Mouse (Mus musculus) CH12.LX (cell line): ENCODE results near the gene Grtp1. TPM values are rescaled to one million over a fixed set of nuclear protein-coding genes. Genes with fewer than 3 reads are reported as not detected.

Source experiments
- DNase-seq: peaks from one replicate; pipeline ENCODE4 v3.0.0-alpha.2; 2013; ENCODE audit errors: extremely low read depth
- H3K27ac ChIP-seq: 2 replicates; pipeline ENCODE4 v1.5.1; 2012; ENCODE audit warnings: low read depth, mild to moderate bottlenecking, control low read depth, moderate library complexity; ENCODE audit not compliant: insufficient read depth
- H3K27me3 ChIP-seq: replicated peaks from 2 replicates; pipeline ENCODE3; 2012; ENCODE audit warnings: inconsistent platforms
- H3K36me3 ChIP-seq, 2 experiments: replicated peaks in 1 of 2; 2 replicates each; pipeline versions ENCODE3 to v1.6.1; 2012; ENCODE audit warnings: inconsistent platforms in 1 of 2, low read length in 1 of 2, mild to moderate bottlenecking in 1 of 2, mixed read lengths in 1 of 2, moderate library complexity in 1 of 2; ENCODE audit not compliant: control insufficient read depth in 1 of 2, insufficient read depth in 1 of 2
- H3K4me1 ChIP-seq, 2 experiments: 2 replicates each; pipeline ENCODE4 v1.6.1; 2012; ENCODE audit warnings: inconsistent platforms in 1 of 2, moderate library complexity in 1 of 2; ENCODE audit not compliant: insufficient read depth in 2 of 2, control insufficient read depth in 1 of 2
- H3K4me2 ChIP-seq: 2 replicates; pipeline ENCODE4 v1.6.1; 2012; ENCODE audit warnings: low read depth, mild to moderate bottlenecking, control low read depth; ENCODE audit not compliant: poor library complexity, insufficient read depth, severe bottlenecking
- H3K4me3 ChIP-seq, 3 experiments: fragments of 150-350 bp in 1 of 3; sonication (generic) in 1 of 3; replicated peaks in 1 of 3; 2 replicates each; pipeline versions ENCODE3 to v1.5.1; 2011 to 2012; ENCODE audit warnings: low read depth in 2 of 3, low read length in 2 of 3, mild to moderate bottlenecking in 2 of 3, moderate library complexity in 2 of 3, control low read depth in 1 of 3, improper control_type of control experiment in 1 of 3, inconsistent platforms in 1 of 3, mixed read lengths in 1 of 3; ENCODE audit not compliant: poor library complexity in 1 of 3
- H3K79me2 ChIP-seq: replicated peaks from 2 replicates; pipeline ENCODE4 v1.6.1; 2012; ENCODE audit warnings: mild to moderate bottlenecking, moderate library complexity; ENCODE audit not compliant: control insufficient read depth, poor library complexity, insufficient read depth, severe bottlenecking; ENCODE audit errors: extremely low read depth
- H3K9ac ChIP-seq: 2 replicates; pipeline ENCODE4 v1.6.1; 2012; ENCODE audit warnings: low read depth, mild to moderate bottlenecking, control low read depth, moderate library complexity; ENCODE audit not compliant: insufficient read depth
- H3K9me3 ChIP-seq: replicated peaks from 2 replicates; pipeline ENCODE3; 2012; ENCODE audit warnings: low read length, inconsistent platforms, mixed read lengths
- BHLHE40 ChIP-seq: IDR thresholded peaks from 2 replicates; pipeline ENCODE4 v1.6.1; 2011; ENCODE audit warnings: mild to moderate bottlenecking, low read depth, low read length, improper control_type of control experiment
- CHD1 ChIP-seq: IDR thresholded peaks from 2 replicates; pipeline ENCODE4 v1.6.1; 2012; ENCODE audit warnings: low read depth, low read length, improper control_type of control experiment, inconsistent platforms
- CHD2 ChIP-seq: IDR thresholded peaks from 2 replicates; pipeline ENCODE4 v1.6.1; 2011; ENCODE audit warnings: low read length, improper control_type of control experiment
- CTCF ChIP-seq, 2 experiments: IDR thresholded peaks in 1 of 2; conservative IDR thresholded peaks in 1 of 2; 2 replicates each; pipeline ENCODE4 v1.5.1; 2011 to 2012; ENCODE audit warnings: low read depth in 2 of 2, low read length in 2 of 2, improper control_type of control experiment in 1 of 2, inconsistent platforms in 1 of 2, mild to moderate bottlenecking in 1 of 2, moderate library complexity in 1 of 2
- E2F4 ChIP-seq: IDR thresholded peaks from 2 replicates; pipeline ENCODE4 v1.6.1; 2011; ENCODE audit warnings: low read depth, low read length, improper control_type of control experiment; ENCODE audit not compliant: insufficient replicate concordance
- EP300 ChIP-seq: IDR thresholded peaks from 2 replicates; pipeline ENCODE4 v1.6.1; 2011; ENCODE audit warnings: low read length, improper control_type of control experiment
- ETS1 ChIP-seq: conservative IDR thresholded peaks from 2 replicates; pipeline ENCODE4 v1.6.1; 2012; ENCODE audit warnings: low read depth, mild to moderate bottlenecking, inconsistent platforms, low read length, improper control_type of control experiment, moderate library complexity
- GABPA ChIP-seq: IDR thresholded peaks from 2 replicates; pipeline ENCODE4 v1.6.1; 2012; ENCODE audit warnings: low read depth, low read length, improper control_type of control experiment, inconsistent platforms; ENCODE audit not compliant: insufficient replicate concordance
- IRF4 ChIP-seq: IDR thresholded peaks from 2 replicates; pipeline ENCODE4 v1.6.1; 2014; ENCODE audit warnings: low read depth, mild to moderate bottlenecking, inconsistent platforms, low read length, improper control_type of control experiment
- KAT2A ChIP-seq: IDR thresholded peaks from 2 replicates; pipeline ENCODE4 v1.6.1; 2012; ENCODE audit warnings: low read length, improper control_type of control experiment, inconsistent platforms; ENCODE audit not compliant: insufficient replicate concordance
- MAFK ChIP-seq: IDR thresholded peaks from 2 replicates; pipeline ENCODE4 v1.6.1; 2011; ENCODE audit warnings: low read length, improper control_type of control experiment; ENCODE audit not compliant: insufficient replicate concordance
- MAZ ChIP-seq: IDR thresholded peaks from 2 replicates; pipeline ENCODE4 v1.6.1; 2012; ENCODE audit warnings: low read depth, mild to moderate bottlenecking, inconsistent platforms, low read length, improper control_type of control experiment, moderate library complexity
- MEF2A ChIP-seq: IDR thresholded peaks from 2 replicates; pipeline ENCODE4 v1.6.1; 2014; ENCODE audit warnings: low read depth, mild to moderate bottlenecking, inconsistent platforms, low read length, improper control_type of control experiment, borderline replicate concordance
- MXI1 ChIP-seq: IDR thresholded peaks from 2 replicates; pipeline ENCODE4 v1.6.1; 2011; ENCODE audit warnings: mild to moderate bottlenecking, low read depth, low read length, improper control_type of control experiment
- MYC ChIP-seq: IDR thresholded peaks from 2 replicates; pipeline ENCODE4 v1.6.1; 2011; ENCODE audit warnings: low read depth, mild to moderate bottlenecking, improper control_type of control experiment, low read length
- NELFE ChIP-seq: IDR thresholded peaks from 2 replicates; pipeline ENCODE4 v1.6.1; 2011; ENCODE audit warnings: low read depth, low read length, improper control_type of control experiment
- PAX5 ChIP-seq: IDR thresholded peaks from 2 replicates; pipeline ENCODE4 v1.6.1; 2012; ENCODE audit warnings: low read length, inconsistent platforms, mixed read lengths
- RCOR1 ChIP-seq: conservative IDR thresholded peaks from 2 replicates; pipeline ENCODE4 v1.6.1; 2012; ENCODE audit warnings: low read depth, mild to moderate bottlenecking, inconsistent platforms, low read length, improper control_type of control experiment
- SMC3 ChIP-seq: IDR thresholded peaks from 2 replicates; pipeline ENCODE4 v1.6.1; 2011; ENCODE audit warnings: low read depth, low read length, improper control_type of control experiment
- TCF12 ChIP-seq: IDR thresholded peaks from 2 replicates; pipeline ENCODE4 v1.6.1; 2014; ENCODE audit warnings: low read depth, mild to moderate bottlenecking, inconsistent platforms, low read length, improper control_type of control experiment
- USF2 ChIP-seq: conservative IDR thresholded peaks from 2 replicates; pipeline ENCODE4 v1.6.1; 2011; ENCODE audit warnings: low read depth, low read length, improper control_type of control experiment
- ZKSCAN1 ChIP-seq: IDR thresholded peaks from 2 replicates; pipeline ENCODE4 v1.6.1; 2012; ENCODE audit warnings: low read depth, inconsistent platforms, low read length, improper control_type of control experiment, borderline replicate concordance
- ZMIZ1 ChIP-seq: IDR thresholded peaks from 2 replicates; pipeline ENCODE4 v1.6.1; 2012; ENCODE audit warnings: low read depth, mild to moderate bottlenecking, inconsistent platforms, low read length, improper control_type of control experiment
- ZNF384 ChIP-seq: IDR thresholded peaks from 2 replicates; pipeline ENCODE4 v1.6.1; 2012; ENCODE audit warnings: low read depth, low read length, improper control_type of control experiment, inconsistent platforms
- dilution Hi-C: fragments of 300-500 bp; cut with MboI; formaldehyde crosslinking; loops from 2 replicates; pipeline ENCODE4 v1.14.3; 2020; ENCODE audit warnings: low sequenced_read_pairs; ENCODE audit not compliant: extremely low pct_unique_long_range_greater_than_20kb, extremely low pct_ligation_motif_present
- in situ Hi-C: fragments of 300-500 bp; cut with MboI; formaldehyde crosslinking; loops from 3 replicates; pipeline ENCODE4 v1.14.3; 2019; ENCODE audit warnings: low sequenced_read_pairs, low pct_ligation_motif_present, low pct_unique_long_range_greater_than_20kb, mixed read lengths
- polyA plus RNA-seq: library from polyadenylated mRNA; unstranded; fragments of >175 nt; gene quantifications from 2 replicates; pipeline ENCODE4 v1.2.1, GENCODE M21; 2012; ENCODE audit warnings: low read depth; ENCODE audit not compliant: insufficient read length
- total RNA-seq, 2 experiments: library from RNA; depleted of rRNA; stranded (reverse); fragments of 300-350 nt in 1 of 2; fragments of >200 nt in 1 of 2; gene quantifications; 2 replicates each; pipeline ENCODE4 v1.2.3; 2012 to 2014

Gene Grtp1
- total and polyA plus RNA-seq, 3 experiments: 0.04 to 0.13 TPM; not detected in 1

DNA sequence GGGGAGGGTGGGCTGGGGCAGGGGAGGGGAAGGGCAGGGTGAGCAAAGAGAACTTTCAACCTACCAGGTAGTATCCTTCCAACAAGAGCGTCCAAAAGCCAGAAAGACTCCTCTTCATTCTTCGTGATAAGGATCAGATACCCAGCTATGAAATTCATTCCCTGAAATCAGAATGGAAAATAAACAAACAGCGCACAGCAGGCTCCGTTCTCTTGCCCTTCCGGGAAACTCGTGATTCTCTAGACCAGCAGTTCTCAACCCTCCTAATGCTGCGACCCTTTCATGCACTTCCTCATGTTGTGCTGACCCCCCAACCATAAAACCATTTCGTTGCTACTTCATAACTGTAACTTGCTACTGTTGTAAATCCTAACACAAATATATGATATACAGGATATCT, 13.6 kb downstream of the Grtp1 start:
- no peak overlapping the region for H3K4me2 ChIP-seq
- TF ChIP-seq RCOR1 (no peak), MXI1 (no peak), KAT2A (no peak), ZKSCAN1 (no peak), MYC (no peak), IRF4 (no peak), SMC3 (no peak), CHD1 (no peak), E2F4 (no peak), NELFE (no peak)
- TF ChIP-seq, all 38 proteins: peak for 0
- dilution Hi-C loops (no loop called here), in situ Hi-C loops (no loop called here)
- peaks cover 92% of the 10 kb centered on the region for H3K27me3 ChIP-seq
- no peak overlapping the region for H3K27ac ChIP-seq
- H3K79me2 ChIP-seq: no peaks in the 10 kb centered on the region
- H3K36me3 ChIP-seq: no peaks in the 10 kb centered on the region
- no peaks in the 10 kb centered on the region for H3K4me1 ChIP-seq
- H3K9ac ChIP-seq: no peak overlapping the region
- H3K9me3 ChIP-seq: no peaks in the 10 kb centered on the region
- H3K4me3 ChIP-seq: no peak overlapping the region
- DNase-seq: no peak

DNA sequence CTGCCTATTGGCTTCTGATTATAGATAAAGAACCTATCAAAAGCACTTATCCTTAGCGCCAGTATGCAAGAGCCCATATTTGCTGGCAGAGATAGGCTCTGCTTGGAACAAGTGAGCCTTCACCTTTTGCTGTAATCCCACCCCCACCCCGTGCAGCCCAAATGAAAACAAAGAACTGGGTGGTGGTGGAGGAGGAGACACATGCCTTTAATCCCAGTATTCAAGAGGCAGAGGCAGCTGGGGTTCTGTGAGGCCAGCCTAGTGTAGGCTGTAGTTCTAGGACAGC, 18.8 kb downstream of the Grtp1 start:
- H3K9ac ChIP-seq: no peak overlapping the region
- in situ Hi-C loops (no loop called here), dilution Hi-C loops (no loop called here)
- peaks cover 7 to 14% of the 10 kb centered on the region in 2 experiments; a peak in 3 of 4 replicates for H3K4me1 ChIP-seq
- H3K36me3 ChIP-seq: peaks cover under 1 to 8% of the 10 kb centered on the region in 2 experiments
- H3K27ac ChIP-seq: no peak overlapping the region
- H3K4me2 ChIP-seq: no peak overlapping the region
- DNase-seq: no peak
- peaks cover 57% of the 10 kb centered on the region for H3K27me3 ChIP-seq
- no peak overlapping the region for H3K4me3 ChIP-seq
- TF ChIP-seq USF2 (no peak), MEF2A (no peak), ZMIZ1 (no peak), IRF4 (no peak), TCF12 (no peak), MAZ (no peak), CHD2 (no peak), CTCF (conservative IDR thresholded peaks at IDR 0.05 in 1 of 2, IDR thresholded peaks at IDR 0.05 in 1 of 2; ENCODE audit: low read depth in 2 of 2, low read length in 2 of 2) (no peak), ZNF384 (no peak), ZKSCAN1 (no peak), ETS1 (no peak), MAFK (no peak), EP300 (no peak), PAX5 (no peak), BHLHE40 (no peak), GABPA (no peak), SMC3 (no peak)
- H3K9me3 ChIP-seq: no peaks in the 10 kb centered on the region
- H3K79me2 ChIP-seq: no peaks in the 10 kb centered on the region
